Mouse (Mus musculus) kidney, postnatal 0 days (tissue): ENCODE results near the gene Fasl. TPM values are rescaled to one million over a fixed set of nuclear protein-coding genes. Genes with fewer than 3 reads are reported as not detected.

Source experiments
- ATAC-seq: fragments of 200-750 bp; cut with Nextera tagmentation; replicated peaks from 2 replicates; pipeline ENCODE4 v1.8.0; 2017; ENCODE audit warnings: low read depth, moderate number of reproducible peaks, moderate TSS enrichment, moderate library complexity; ENCODE audit not compliant: low FRiP score
- DNase-seq: peaks from one replicate; pipeline ENCODE4 v3.0.0-alpha.2; 2016; ENCODE audit warnings: low spot score
- H3K27ac ChIP-seq: fragments of 300-500 bp; sonication (generic); 2 replicates; pipeline ENCODE4 v1.5.1; 2014; ENCODE audit warnings: mild to moderate bottlenecking
- H3K27me3 ChIP-seq: fragments of 300-500 bp; sonication (generic); 2 replicates; pipeline ENCODE4 v1.6.1; 2014; ENCODE audit warnings: low read length, mixed read lengths; ENCODE audit not compliant: insufficient read depth
- H3K36me3 ChIP-seq: fragments of 300-500 bp; sonication (generic); 2 replicates; pipeline ENCODE4 v1.6.1; 2014; ENCODE audit warnings: low read length, mixed read lengths; ENCODE audit not compliant: insufficient read depth
- H3K4me1 ChIP-seq: fragments of 300-500 bp; sonication (generic); replicated peaks from 2 replicates; pipeline ENCODE4 v1.6.1; 2014; ENCODE audit warnings: antibody characterized with exemption, low read length, mixed read lengths; ENCODE audit not compliant: insufficient read depth
- H3K4me2 ChIP-seq: fragments of 300-500 bp; sonication (generic); 2 replicates; pipeline ENCODE4 v1.6.1; 2014; ENCODE audit warnings: mild to moderate bottlenecking, low read length, moderate library complexity, mixed read lengths
- H3K4me3 ChIP-seq: fragments of 300-500 bp; sonication (generic); replicated peaks from 2 replicates; pipeline ENCODE4 v1.5.1; 2014; ENCODE audit warnings: low read depth, low read length
- H3K9ac ChIP-seq: fragments of 300-500 bp; sonication (generic); 2 replicates; pipeline ENCODE4 v1.6.1; 2014; ENCODE audit warnings: low read depth, low read length
- H3K9me3 ChIP-seq: fragments of 300-500 bp; sonication (generic); replicated peaks from 2 replicates; pipeline ENCODE4 v1.6.1; 2016; ENCODE audit warnings: low read length, inconsistent platforms, mixed read lengths
- CTCF ChIP-seq: IDR thresholded peaks from 2 replicates; pipeline ENCODE4 v1.5.1; 2016; ENCODE audit warnings: antibody characterized with exemption, low read depth, mild to moderate bottlenecking, moderate library complexity
- WGBS: fragments of 180-500 bp; shearing (Covaris S2); extraction: QIAGEN DNeasy Blood & Tissue Kit; methylation state at CpG from one replicate; pipeline ENCODE4 v1.1.7; 2014; 5-methylcytosine and 5-hydroxymethylcytosine counted together
- polyA plus RNA-seq: library from polyadenylated mRNA; unstranded; fragments of >200 nt; fragmentation: Nextera tagmentation; extraction: Ambion mirVana; gene quantifications from 2 replicates; pipeline ENCODE4 v1.2.1, GENCODE M21; 2015

The Fasl gene
- polyA plus RNA-seq, 1 experiment from 2014 or later: not detected

DNA sequence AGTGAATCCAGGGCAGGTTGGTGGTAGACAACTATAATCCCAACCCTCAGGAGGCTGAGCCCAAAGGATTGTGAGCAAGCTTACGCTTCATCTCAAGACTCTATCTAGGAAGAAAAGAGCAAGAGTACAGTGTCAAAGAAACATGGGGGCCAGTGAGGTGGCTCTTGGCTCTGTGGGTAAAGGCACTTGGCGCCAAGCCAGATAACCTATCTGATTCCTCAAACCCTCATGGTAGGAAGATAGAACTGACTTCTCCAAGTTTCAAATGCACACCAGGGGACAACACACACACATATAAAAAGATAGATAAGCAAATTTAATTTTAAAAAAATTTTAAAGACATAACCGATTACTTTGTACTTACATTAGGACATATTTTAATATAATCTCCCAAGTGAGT lies 52.0 kb downstream of the Fasl start:
- Histone ChIP-seq H3K4me3 (no peak overlapping the region), H3K4me2 (no peak overlapping the region), H3K4me1 (no peaks in the 10 kb centered on the region), H3K9ac (no peak overlapping the region), H3K27me3 (no peaks in the 10 kb centered on the region), H3K27ac (no peak overlapping the region), H3K9me3 (no peaks in the 10 kb centered on the region), H3K36me3 (no peaks in the 10 kb centered on the region)
- no peak for ATAC-seq
- no peak for TF ChIP-seq CTCF
- DNase-seq: no peak
- WGBS: 86% methylated on average over 3 of the region's 3 CpGs

DNA sequence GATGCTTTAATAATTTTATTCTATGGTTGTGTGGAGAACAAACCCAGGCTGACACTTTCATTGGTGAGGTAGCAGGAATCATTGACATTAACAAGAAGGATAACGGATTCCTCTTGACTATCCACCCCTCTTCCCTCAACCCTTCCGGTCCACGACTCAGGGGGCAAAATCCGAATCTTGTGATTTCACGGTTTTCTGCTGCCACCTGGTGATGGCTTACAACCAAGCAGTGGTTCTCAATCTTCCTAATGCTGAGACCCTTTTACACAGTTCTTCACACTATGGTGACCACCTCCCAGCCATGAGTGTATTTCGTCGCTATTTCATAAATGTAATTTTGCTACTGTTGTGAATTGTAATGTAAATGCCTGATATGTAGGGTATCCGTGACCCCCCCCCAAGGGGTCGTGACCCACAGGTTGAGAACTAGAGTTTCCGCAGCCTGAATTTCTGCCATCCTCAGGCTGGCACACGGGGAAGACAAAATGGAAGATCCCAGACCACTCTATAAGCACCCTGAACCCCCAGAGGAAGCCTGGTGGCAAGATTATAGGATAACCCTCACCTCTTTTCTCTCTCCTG lies 52.7 kb downstream of the Fasl start:
- Histone ChIP-seq H3K4me3 (no peak overlapping the region), H3K27me3 (no peaks in the 10 kb centered on the region), H3K4me1 (no peaks in the 10 kb centered on the region), H3K36me3 (no peaks in the 10 kb centered on the region), H3K9me3 (no peaks in the 10 kb centered on the region), H3K27ac (no peak overlapping the region), H3K9ac (no peak overlapping the region), H3K4me2 (no peak overlapping the region)
- 53% methylated on average over 11 of the region's 11 CpGs for WGBS
- DNase-seq: peak; percentile 60
- ATAC-seq: peak; percentile 49; the same call in 1 of the 2 replicates
- peak; percentile 73 for TF ChIP-seq CTCF

DNA sequence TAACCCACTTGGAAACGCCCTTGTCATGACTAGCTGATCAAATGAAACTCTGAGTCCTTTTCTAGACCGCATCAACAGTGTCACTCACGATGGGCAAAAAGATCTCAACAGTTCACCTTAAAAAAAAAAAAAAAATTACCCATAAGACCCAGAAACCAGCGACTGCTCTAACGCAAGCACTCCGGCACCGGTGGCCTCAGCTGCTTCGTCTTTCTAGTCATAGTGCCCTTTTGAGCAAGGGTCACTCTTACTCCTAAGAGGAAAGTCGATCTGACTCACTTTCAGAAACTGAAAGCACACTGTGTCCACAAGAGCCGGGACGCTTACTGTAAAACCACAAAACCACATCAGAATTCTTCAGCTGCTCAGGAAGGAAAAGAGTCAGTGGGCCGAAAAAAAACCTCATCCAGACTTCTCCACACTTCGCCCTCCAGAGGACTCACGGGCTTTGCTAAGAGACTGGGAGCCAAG lies 53.5 kb downstream of the Fasl start:
- 52% methylated on average over 14 of the region's 14 CpGs for WGBS
- no peak for ATAC-seq

DNA sequence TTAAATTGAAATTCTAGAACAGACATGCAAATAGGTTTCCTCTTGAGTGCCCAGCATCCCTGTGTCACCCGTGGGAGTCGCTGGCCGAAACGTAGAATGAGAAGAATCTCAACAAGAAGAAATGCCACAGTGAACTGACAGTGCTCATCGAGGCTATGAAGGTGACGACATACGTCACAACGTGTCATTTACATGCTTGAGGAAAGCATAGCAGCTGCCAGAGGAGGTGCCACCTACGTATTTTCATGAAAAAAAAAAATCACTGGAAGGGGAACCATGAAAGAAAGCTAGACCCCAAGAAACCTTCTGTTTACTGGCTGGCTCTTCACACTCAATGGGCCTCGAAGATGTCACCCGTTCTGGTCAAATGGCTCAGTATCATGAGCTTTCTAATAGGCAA lies 54.0 kb downstream of the Fasl start:
- H3K36me3 ChIP-seq: no peaks in the 10 kb centered on the region
- no peak for DNase-seq
- no peaks in the 10 kb centered on the region for H3K27me3 ChIP-seq
- WGBS: 58% methylated on average over 11 of the region's 11 CpGs
- no peak overlapping the region for H3K4me2 ChIP-seq
- ATAC-seq: no peak
- H3K9ac ChIP-seq: no peak overlapping the region
- H3K4me3 ChIP-seq: no peak overlapping the region
- no peaks in the 10 kb centered on the region for H3K4me1 ChIP-seq
- TF ChIP-seq CTCF: no peak
- H3K27ac ChIP-seq: no peak overlapping the region
- H3K9me3 ChIP-seq: no peaks in the 10 kb centered on the region

More for the DNA sequence above, 53.5 kb downstream of the Fasl start:
- Histone ChIP-seq H3K9ac (no peak overlapping the region), H3K4me3 (no peak overlapping the region), H3K36me3 (no peaks in the 10 kb centered on the region), H3K27ac (no peak overlapping the region), H3K4me1 (no peaks in the 10 kb centered on the region), H3K9me3 (no peaks in the 10 kb centered on the region), H3K27me3 (no peaks in the 10 kb centered on the region), H3K4me2 (0 out of 2 replicates have a peak overlapping the region, but pooled peaks have one; percentile 11)
- no peak for TF ChIP-seq CTCF
- peak; percentile 24 for DNase-seq

Other genes with a start within 250 kb of the Fasl start
- 22.0 and 23.6 TPM in 2 replicates for gene Suco, start 88.2 kb upstream of the Fasl start, polyA plus RNA-seq
- 41.4 and 43.7 TPM in 2 replicates for gene Pigc, start 180.7 kb upstream of the Fasl start, polyA plus RNA-seq
- not detected in 2 replicates for gene 4930558K02Rik, start 191.1 kb upstream of the Fasl start, polyA plus RNA-seq